Mouse (Mus musculus): ENCODE data around the gene Cdk19. TPM values are rescaled to one million over a fixed set of nuclear protein-coding genes. Genes with fewer than 3 reads are reported as not detected.
A peak's percentile ranks its signal among the peaks of the same experiment; 100 is the strongest.

The Cdk19 gene
- polyA plus RNA-seq, 1 experiment from 2014 or later, result 6.1 TPM

GRCm38 (mm10) chr10:40489086-40489796 lies 149.9 kb downstream of the Cdk19 start:
- no peaks in the 10 kb centered on the region for H3K27me3 ChIP-seq (replicated peaks)
- WGBS, result 87% methylated on average over 6 of the region's 6 CpGs

GRCm38 (mm10) chr10:40491131-40491530 lies 151.8 kb downstream of the Cdk19 start:
- peak overlapping the region; percentile 68 for H3K27ac ChIP-seq (replicated peaks)
- H3K27me3 ChIP-seq (replicated peaks), result no peaks in the 10 kb centered on the region
- H3K36me3 ChIP-seq, result no peaks in the 10 kb centered on the region
- WGBS, result 82% methylated on average over 7 of the region's 7 CpGs
- no peak overlapping the region for H3K9ac ChIP-seq
- H3K4me2 ChIP-seq, result no peak overlapping the region
- H3K4me3 ChIP-seq, result no peak overlapping the region
- peaks cover 24% of the 10 kb centered on the region for H3K4me1 ChIP-seq
- no peak for ATAC-seq (ENCODE audit: extremely low read depth, insufficient number of reproducible peaks, low FRiP score, low TSS enrichment)
- no peaks in the 10 kb centered on the region for H3K9me3 ChIP-seq

More at GRCm38 (mm10) chr10:40489086-40489796, 149.9 kb downstream of the Cdk19 start:
- Histone ChIP-seq H3K4me3 (no peak overlapping the region), H3K4me2 (no peak overlapping the region), H3K9ac (no peak overlapping the region), H3K36me3 (no peaks in the 10 kb centered on the region), H3K4me1 (peaks cover 24% of the 10 kb centered on the region), H3K27ac (replicated peaks) (no peak overlapping the region), H3K9me3 (no peaks in the 10 kb centered on the region)
- no peak for ATAC-seq (ENCODE audit: extremely low read depth, insufficient number of reproducible peaks, low FRiP score, low TSS enrichment)

- H3K4me2 ChIP-seq, result no peak overlapping the region
- no peak overlapping the region for H3K9ac ChIP-seq
- peaks cover 24% of the 10 kb centered on the region for H3K4me1 ChIP-seq
- H3K36me3 ChIP-seq, result no peaks in the 10 kb centered on the region
- no peaks in the 10 kb centered on the region for H3K27me3 ChIP-seq (replicated peaks)
- H3K9me3 ChIP-seq, result no peaks in the 10 kb centered on the region
- peak overlapping the region; percentile 68 for H3K27ac ChIP-seq (replicated peaks)
- H3K4me3 ChIP-seq, result no peak overlapping the region
- no peak for ATAC-seq (ENCODE audit: extremely low read depth, insufficient number of reproducible peaks, low FRiP score, low TSS enrichment)
- 52% methylated on average over 10 of the region's 10 CpGs for WGBS
Measured at GRCm38 (mm10) chr10:40491748-40492147, 152.4 kb downstream of the Cdk19 start.

- H3K27me3 ChIP-seq (replicated peaks), result no peaks in the 10 kb centered on the region
- H3K36me3 ChIP-seq, result no peaks in the 10 kb centered on the region
- no peak overlapping the region for H3K4me3 ChIP-seq
- H3K4me2 ChIP-seq, result no peak overlapping the region
- H3K4me1 ChIP-seq, result peaks cover 32% of the 10 kb centered on the region
- no peak for ATAC-seq (ENCODE audit: extremely low read depth, insufficient number of reproducible peaks, low FRiP score, low TSS enrichment)
- no peak overlapping the region for H3K27ac ChIP-seq (replicated peaks)
- no peak overlapping the region for H3K9ac ChIP-seq
- WGBS, result 58% methylated on average over 9 of the region's 9 CpGs
- no peaks in the 10 kb centered on the region for H3K9me3 ChIP-seq
Measured at GRCm38 (mm10) chr10:40494181-40495162, 155.1 kb downstream of the Cdk19 start.

- no peak for ATAC-seq (ENCODE audit: extremely low read depth, insufficient number of reproducible peaks, low FRiP score, low TSS enrichment)
- 50% methylated on average over 9 of the region's 9 CpGs for WGBS
- 0 out of 2 replicates have a peak overlapping the region, but pooled peaks have one; percentile 15 for H3K27ac ChIP-seq (replicated peaks)
Measured at GRCm38 (mm10) chr10:40497301-40498041, 158.1 kb downstream of the Cdk19 start.

GRCm38 (mm10) chr10:40498426-40498825 lies 159.1 kb downstream of the Cdk19 start:
- no peak overlapping the region for H3K4me3 ChIP-seq
- H3K4me2 ChIP-seq, result no peak overlapping the region
- H3K36me3 ChIP-seq, result no peaks in the 10 kb centered on the region
- 82% methylated on average over 4 of the region's 4 CpGs for WGBS
- H3K9ac ChIP-seq, result no peak overlapping the region
- H3K9me3 ChIP-seq, result no peaks in the 10 kb centered on the region
- no peak for ATAC-seq (ENCODE audit: extremely low read depth, insufficient number of reproducible peaks, low FRiP score, low TSS enrichment)
- H3K27me3 ChIP-seq (replicated peaks), result no peaks in the 10 kb centered on the region
- no peak overlapping the region for H3K27ac ChIP-seq (replicated peaks)
- H3K4me1 ChIP-seq, result peaks cover 20% of the 10 kb centered on the region

More at GRCm38 (mm10) chr10:40497301-40498041, 158.1 kb downstream of the Cdk19 start:
- H3K9ac ChIP-seq, result no peak overlapping the region
- no peaks in the 10 kb centered on the region for H3K27me3 ChIP-seq (replicated peaks)
- H3K4me3 ChIP-seq, result no peak overlapping the region
- H3K9me3 ChIP-seq, result no peaks in the 10 kb centered on the region
- peaks cover 23% of the 10 kb centered on the region for H3K4me1 ChIP-seq
- no peak overlapping the region for H3K4me2 ChIP-seq
- H3K36me3 ChIP-seq, result no peaks in the 10 kb centered on the region

- peaks cover 20% of the 10 kb centered on the region for H3K4me1 ChIP-seq
- H3K9ac ChIP-seq, result no peak overlapping the region
- peak overlapping the region; percentile 12; the same call in 1 of the 2 replicates for H3K27ac ChIP-seq (replicated peaks)
- H3K9me3 ChIP-seq, result no peaks in the 10 kb centered on the region
- no peaks in the 10 kb centered on the region for H3K36me3 ChIP-seq
- 0 out of 2 replicates have a peak overlapping the region, but pooled peaks have one; percentile 5 for H3K4me2 ChIP-seq
- 39% methylated on average over 18 of the region's 18 CpGs for WGBS
- H3K4me3 ChIP-seq, result no peak overlapping the region
- H3K27me3 ChIP-seq (replicated peaks), result no peaks in the 10 kb centered on the region
- ATAC-seq (ENCODE audit: extremely low read depth, insufficient number of reproducible peaks, low FRiP score, low TSS enrichment), result no peak
Measured at GRCm38 (mm10) chr10:40499314-40500252, 160.2 kb downstream of the Cdk19 start.

GRCm38 (mm10) chr10:40500723-40501245 lies 161.4 kb downstream of the Cdk19 start:
- Histone ChIP-seq H3K9ac (no peak overlapping the region), H3K27ac (replicated peaks) (no peak overlapping the region), H3K4me2 (no peak overlapping the region), H3K36me3 (no peaks in the 10 kb centered on the region), H3K4me1 (peaks cover 20% of the 10 kb centered on the region), H3K27me3 (replicated peaks) (no peaks in the 10 kb centered on the region), H3K4me3 (no peak overlapping the region), H3K9me3 (no peaks in the 10 kb centered on the region)
- 70% methylated on average over 7 of the region's 7 CpGs for WGBS
- no peak for ATAC-seq (ENCODE audit: extremely low read depth, insufficient number of reproducible peaks, low FRiP score, low TSS enrichment)

- no peak for ATAC-seq (ENCODE audit: extremely low read depth, insufficient number of reproducible peaks, low FRiP score, low TSS enrichment)
- Histone ChIP-seq H3K9ac (no peak overlapping the region), H3K4me3 (no peak overlapping the region), H3K9me3 (no peaks in the 10 kb centered on the region), H3K4me2 (no peak overlapping the region), H3K27ac (replicated peaks) (no peak overlapping the region), H3K36me3 (no peaks in the 10 kb centered on the region), H3K4me1 (peaks cover 9% of the 10 kb centered on the region), H3K27me3 (replicated peaks) (no peaks in the 10 kb centered on the region)
- WGBS, result 85% methylated on average over 1 of the region's 3 CpGs
Measured at GRCm38 (mm10) chr10:40502734-40503133, 163.4 kb downstream of the Cdk19 start.

- no peak overlapping the region for H3K4me3 ChIP-seq
- no peak overlapping the region for H3K9ac ChIP-seq
- 80% methylated on average over 5 of the region's 5 CpGs for WGBS
- no peaks in the 10 kb centered on the region for H3K9me3 ChIP-seq
- H3K4me2 ChIP-seq, result no peak overlapping the region
- H3K36me3 ChIP-seq, result no peaks in the 10 kb centered on the region
- H3K27me3 ChIP-seq (replicated peaks), result no peaks in the 10 kb centered on the region
- ATAC-seq (ENCODE audit: extremely low read depth, insufficient number of reproducible peaks, low FRiP score, low TSS enrichment), result no peak
- no peak overlapping the region for H3K27ac ChIP-seq (replicated peaks)
- no peaks in the 10 kb centered on the region for H3K4me1 ChIP-seq
Measured at GRCm38 (mm10) chr10:40510356-40510755, 171.0 kb downstream of the Cdk19 start.

All from heart, embryonic 13.5 days (tissue).